Mouse (Mus musculus) spleen, postnatal 4 days (tissue): ENCODE results near the gene Pan2.
"Not testable (repeated sequence)": the region's sequence is repeated elsewhere in the genome, so short reads cannot be mapped to it uniquely, and the experiment has no call there.

Experiments
- DNase-seq, 2 experiments: peaks; one replicate each; pipeline ENCODE4 v3.0.0; 2022; ENCODE audit warnings: low spot score in 2 of 2

Gene Pan2

DNA sequence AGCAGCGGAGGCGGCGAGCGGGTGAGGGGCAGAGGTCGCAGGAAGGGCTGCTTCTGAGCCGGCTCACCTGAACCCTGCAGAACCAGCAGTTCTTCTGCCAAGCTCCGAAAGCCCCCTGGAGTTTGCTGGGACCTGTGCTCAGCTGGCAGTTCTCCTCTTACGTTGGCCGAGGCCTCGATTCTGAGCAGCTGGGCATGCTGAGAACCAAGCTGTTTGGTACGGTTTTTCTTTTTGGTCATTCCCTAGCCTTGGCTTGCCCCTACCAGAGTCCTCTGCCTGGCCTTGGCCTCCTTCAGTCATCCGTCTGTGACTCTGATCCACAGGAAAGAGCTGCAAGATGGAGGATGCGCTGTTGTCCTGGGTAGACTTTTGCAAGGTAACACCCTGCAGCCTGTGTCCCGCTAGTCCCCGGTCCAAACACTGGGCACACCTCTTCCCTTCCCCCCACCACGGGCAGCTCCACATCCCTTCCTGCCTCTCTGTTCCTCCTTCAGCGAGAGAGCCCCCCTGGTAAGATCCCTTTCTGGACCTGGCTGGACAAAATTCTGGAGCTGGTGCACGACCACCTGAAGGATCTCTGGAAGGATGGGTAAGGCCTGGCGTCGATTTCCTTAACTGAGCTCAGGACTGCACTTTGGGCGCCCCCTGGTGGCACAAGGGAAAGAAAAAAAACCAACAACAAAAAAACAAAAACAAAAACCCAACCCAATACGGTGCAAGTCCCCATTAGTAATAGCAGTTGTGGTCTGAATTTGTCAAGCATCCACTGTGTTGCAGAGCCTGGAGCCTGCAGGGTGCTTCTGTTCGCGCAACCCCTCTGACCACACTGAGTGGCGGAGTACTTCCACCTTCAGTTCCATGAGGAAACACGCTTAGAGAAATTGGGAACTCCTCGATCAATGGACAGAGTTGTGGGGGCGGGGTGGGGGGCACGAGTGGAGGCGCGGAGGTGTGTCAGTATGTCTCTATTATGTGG, 19.2 kb upstream of the Pan2 start:
- peak; percentile 64 to 87 for DNase-seq

DNA sequence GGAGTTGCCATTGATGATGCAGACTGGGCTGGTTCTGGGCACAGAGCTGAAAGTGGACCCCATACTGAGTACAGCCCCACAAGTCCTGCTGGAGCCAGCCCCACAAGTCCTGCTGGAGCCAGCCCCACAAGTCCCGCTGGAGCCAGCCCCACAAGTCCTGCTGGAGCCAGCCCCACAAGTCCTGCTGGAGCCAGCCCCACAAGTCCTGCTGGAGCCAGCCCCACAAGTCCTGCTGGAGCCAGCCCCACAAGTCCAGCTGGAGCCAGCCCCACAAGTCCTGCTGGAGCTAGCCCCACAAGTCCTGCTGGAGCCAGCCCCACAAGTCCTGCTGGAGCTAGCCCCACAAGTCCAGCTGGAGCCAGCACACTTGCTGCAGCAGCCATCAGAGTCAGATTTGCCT, 12.5 kb upstream of the Pan2 start:
- DNase-seq = not testable (repeated sequence)

DNA sequence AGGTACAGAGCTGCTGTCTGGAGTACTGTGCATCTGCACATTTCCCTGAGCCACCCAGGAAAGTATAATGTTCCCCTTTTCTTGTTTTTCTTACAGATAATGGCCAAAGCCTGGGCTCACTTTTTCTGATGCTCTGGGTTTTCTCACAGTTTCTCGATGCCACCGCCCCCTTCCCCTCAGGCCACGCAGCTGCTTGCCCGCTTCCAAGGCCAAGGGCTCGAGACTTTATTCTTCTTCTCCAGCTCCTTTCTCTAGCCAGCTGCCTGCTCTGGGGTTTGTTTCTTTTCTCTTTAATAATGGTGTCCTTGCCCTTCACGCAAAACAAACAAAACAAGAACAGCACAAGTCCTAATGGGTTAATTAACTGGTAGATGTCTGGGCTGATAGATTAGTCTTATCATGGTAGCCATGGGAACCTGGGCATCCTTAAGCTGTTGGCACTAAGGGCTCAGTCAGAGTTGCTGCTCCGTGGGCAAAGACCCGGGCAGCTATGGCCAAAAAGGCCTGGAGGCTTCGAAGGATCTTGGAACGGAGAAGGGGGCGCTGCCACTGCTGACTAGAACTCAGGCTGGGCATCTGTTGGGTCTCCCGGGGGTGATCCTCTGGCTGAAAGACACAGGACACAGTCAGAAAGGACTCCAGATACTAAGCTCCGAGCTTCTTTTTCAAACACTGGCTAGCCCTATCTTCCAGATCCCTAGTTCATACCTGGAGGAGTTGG, 6.6 kb upstream of the Pan2 start:
- no peak for DNase-seq

DNA sequence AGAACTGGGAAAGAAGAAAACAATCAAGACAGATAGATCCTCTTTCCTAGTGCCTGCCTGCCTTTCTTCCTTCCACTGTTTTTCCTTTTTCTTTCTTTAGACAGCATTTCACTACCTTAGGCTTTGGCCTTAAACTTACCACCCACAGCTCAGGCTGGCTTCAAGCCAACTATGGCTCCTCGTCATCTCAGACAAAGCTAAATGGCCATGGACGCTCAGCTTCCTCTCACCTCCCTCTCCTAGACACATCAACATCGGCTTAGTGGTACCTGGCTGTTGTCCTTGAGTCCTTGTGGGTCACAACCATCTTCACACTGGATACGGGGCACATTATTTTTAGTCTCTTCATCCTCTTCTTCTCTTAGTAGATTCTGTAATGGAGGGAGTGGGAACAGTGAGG, 5.9 kb upstream of the Pan2 start:
- no peak for DNase-seq

DNA sequence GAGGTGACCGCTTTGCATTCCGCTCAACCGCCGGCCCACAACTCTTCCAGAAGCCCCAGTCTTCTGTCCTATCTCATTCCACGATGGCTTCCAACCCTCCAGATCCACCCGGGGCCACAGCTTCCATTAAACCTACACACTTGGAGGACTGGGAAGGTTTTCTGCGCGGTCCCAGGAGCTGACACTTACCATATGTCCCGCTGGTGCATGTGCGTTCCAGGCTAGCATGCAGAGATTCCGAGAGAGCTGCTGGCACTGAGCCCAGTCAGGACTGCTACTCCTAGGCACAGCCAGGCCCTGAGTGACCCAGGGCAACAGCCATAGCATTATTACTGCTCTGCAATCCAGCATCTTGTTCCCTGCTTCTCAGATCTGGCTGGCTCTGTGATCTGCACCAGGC, 5.5 kb upstream of the Pan2 start:
- DNase-seq = no peak

DNA sequence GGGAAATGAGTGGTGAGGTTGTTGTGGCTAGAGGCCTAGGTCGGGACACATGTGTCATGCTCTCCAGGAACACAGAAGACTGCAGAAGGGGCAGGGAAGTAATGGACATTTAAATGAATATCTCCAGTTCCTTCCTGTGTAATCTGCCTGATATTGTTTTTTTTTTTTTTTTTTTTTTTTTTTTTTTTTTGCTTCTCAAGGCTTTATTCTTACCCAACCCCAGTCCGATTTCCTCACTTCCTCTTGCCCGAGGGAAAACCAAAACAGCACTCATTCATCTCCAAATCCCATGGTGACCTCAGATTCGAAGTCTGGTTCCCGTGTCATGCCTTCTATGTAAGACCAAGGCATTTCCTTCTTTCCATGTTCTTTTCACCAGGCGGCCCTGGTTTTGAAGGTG, 4.9 kb upstream of the Pan2 start:
- no peak for DNase-seq

DNA sequence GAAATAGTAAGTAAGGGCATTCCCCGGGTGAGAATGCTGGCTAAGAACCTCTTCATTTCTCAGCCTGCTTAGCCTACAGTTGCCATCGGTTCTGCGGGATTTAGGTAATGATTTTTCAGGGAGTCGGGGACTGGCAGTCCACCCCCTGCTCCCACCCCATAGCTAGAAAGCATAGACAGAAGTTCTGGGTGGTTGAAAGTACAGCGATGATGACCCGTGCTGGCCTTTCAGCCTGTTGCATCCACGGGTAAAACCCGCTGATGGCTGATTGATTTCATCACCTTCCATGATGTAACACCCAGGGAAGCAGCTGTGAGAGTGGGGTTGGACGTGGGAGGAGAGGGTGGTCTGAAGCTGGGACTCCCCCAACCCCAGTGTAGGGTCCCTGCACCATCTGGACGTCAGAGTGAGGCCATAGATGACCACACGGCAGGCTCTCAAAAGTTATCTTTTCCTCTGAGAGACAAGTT, 4.4 kb upstream of the Pan2 start, which contains the start of gene Il23a:
Il23a (minus strand) TSS at position 51 of the 470 bp plus-strand sequence.
- DNase-seq = no peak

DNA sequence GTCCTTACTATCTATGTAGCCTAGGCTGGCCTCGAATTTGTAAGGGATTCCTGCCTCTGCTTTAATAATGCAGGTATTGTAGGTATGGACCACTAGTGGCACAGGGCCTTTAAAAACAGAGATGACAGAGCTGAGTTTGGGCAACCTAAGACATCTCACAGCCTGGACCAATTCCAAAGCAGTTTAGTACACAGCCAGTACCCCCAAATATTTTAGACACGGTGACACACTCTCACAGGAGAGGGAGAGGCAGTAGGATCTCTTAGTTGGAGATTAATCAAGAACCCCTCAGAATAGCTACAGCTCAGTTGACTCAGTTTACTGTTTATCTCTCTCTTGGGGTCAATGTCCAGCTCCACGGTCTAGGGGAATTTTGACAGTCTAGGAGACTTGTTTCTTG, 778 bp upstream of the Pan2 start:
- DNase-seq = no peak

DNA sequence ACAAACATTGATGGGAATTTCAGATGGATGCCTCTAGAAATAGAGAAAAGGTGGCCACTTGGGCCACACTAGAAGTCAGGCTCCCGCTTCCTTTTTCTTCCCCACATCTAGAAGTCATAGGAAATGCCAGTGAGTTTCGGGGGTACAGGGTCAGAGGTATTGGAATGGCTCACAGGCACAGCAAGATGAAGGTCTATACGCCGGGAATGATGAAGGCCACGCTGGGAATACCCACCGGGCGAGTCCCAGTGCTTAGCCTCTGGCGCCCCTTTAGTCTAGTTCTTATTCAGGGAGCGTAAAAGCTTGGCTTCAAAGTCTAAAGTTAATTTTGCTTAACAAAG, 380 bp upstream of the Pan2 start:
- no peak for DNase-seq

DNA sequence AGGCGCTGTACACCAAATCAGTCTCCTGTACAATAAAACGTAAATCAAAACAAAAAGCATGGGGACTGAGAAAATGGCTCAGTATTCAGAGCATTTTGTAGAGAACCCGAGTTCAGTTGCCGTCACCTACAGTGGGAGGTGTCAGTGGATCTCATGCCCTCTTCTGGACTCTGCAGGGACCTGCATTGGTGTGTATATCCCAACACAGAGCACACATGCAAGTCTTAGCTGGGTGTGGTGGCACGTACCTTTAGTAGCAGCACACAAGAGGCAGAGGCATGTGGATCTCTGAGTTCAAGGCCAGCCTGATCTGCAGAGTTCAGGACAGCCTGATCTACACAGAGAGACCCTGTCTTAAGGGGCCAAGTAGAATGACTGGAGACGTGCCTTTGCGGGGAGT, 6.5 kb downstream of the Pan2 start:
- no peak for DNase-seq

DNA sequence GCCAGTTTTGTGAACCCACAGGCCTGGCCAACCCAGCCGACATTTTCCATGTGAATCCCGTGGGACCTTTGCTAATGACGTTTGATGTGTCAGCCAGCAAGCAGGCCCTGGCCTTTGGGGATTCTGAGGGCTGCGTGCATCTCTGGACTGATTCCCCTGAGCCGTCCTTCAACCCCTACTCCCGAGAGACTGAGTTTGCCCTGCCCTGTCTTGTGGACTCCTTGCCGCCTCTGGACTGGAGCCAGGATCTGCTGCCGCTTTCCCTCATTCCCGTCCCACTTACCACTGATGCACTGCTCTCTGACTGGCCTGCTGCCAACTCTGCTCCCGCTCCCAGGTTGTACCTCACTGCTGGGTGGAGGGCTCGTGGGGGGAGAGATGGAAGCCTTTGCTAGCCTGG, 7.0 kb downstream of the Pan2 start:
- no peak for DNase-seq

DNA sequence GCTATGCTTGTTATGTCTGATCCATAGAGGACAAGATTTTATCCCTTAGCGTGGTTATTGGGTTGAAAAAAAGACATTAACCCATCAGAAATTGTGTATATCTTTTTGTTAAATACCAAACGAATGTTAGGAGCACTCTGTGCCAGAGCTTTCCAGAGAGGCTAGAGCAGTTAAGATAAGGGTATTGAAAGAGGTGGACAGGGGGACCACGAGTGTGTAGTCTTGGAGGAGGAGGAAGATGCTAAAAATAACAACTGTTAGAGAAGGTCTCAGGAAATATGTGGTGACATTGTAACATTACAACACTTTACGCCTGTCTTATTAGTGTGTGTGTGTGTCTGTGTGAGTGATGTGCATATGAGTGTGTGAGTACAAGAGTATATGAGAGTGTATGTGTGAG, 7.8 kb downstream of the Pan2 start:
- no peak for DNase-seq

DNA sequence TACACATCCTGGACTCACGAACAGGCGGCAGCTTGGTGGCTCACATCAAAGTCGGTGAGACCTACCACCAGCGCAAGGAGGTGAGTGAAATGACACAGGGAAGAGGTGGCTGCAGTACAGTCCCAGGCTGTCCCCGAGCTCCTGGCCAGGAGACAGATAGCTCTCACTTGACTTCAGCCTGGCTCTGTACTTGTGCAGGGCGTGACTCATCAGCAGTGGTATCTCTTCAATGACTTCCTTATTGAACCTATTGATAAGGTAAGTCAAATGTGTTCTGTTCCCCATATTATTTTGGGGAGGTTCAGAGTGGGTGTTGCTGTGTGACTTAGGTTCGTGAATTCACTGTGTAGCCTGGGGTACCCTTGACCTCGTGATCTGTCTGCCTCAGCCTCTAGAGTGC, 12.4 kb downstream of the Pan2 start:
- no peak for DNase-seq

DNA sequence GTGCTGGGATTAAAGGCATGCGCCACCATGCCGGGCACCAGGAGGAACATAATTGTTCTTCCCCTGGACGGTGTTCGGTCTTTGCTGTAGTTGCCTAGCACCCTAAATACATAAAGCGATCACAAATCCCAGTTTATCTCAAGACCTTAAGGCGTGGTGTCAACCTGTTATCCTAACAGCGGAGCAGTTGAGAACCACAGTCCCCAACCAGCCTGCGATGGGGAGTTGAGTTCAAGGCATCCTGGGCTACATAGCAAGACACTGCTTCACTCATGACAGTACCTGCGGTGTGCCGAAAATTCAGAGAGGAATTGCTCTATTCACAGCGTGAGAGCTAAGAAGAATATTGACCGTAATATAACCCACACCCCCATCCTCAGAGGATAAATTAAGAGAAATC, 18.5 kb downstream of the Pan2 start:
- DNase-seq = no peak

DNA sequence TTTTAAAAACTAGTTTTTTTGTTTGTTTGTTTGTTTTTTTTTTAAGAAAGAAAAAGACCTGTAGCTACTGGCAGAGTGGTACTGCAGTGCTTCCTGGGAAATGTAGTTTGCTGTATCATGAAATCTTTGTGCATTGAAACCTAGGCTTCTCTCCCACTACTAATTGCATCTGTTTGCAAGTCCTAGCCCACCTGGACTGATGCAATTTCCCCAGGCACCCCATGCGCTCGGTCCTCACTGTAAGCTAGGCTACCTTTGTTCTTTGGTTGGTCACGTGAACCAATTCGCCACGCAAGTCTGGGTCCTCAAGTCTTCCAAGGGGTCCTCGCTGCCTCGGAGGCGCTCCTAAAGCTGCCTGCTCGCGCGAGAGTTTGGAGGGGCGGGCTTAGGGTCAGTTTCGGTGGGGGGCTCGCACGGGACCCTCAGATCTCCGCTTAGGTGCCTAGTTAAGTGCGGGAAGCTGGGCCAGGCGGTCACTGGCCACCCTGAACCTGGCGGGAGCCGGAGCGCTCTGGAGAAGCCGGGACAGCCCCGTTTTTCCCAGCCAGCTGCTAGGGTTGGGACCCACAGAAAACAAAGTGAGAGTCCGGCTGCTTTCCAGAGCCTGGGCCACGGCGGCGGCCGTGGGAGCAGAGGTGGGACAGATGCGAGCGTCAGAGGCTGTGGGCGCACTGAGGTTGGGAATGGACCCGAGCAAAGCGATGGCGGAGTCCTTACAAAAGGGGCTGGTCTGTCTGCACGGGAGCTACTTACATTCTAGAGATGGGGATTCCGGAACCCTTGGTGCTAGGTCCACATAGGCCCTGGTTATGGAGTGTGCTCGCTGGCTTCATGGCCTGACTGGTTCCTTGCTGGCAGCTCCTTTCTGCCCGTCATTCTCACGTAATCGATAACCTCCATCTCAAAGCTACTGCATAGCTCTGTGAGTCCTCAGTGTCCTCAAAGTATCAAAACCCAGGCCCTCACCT, 19.3 kb downstream of the Pan2 start, which contains the start of gene Cnpy2:
Cnpy2 (plus strand) TSS at position 319 of the 968 bp plus-strand sequence.
- DNase-seq = peak; percentile 72 to 88

DNA sequence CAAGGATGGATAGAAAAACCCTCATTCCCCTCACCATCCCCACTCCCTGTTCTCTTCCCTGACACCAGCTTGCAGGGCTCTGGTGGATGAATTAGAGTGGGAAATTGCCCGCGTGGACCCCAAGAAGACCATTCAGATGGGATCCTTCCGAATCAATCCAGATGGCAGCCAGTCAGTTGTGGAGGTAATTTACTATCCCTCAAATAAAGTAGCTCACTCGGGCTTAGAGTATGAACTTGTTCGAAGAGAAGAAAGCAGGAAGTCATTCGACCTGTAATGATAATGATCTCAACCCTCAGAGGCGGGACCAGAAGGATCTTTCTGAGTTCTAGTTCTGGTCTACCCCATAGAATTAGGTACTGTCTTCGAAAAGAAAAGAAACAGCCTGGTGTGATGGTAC, 20.4 kb downstream of the Pan2 start:
- DNase-seq = no peak

DNA sequence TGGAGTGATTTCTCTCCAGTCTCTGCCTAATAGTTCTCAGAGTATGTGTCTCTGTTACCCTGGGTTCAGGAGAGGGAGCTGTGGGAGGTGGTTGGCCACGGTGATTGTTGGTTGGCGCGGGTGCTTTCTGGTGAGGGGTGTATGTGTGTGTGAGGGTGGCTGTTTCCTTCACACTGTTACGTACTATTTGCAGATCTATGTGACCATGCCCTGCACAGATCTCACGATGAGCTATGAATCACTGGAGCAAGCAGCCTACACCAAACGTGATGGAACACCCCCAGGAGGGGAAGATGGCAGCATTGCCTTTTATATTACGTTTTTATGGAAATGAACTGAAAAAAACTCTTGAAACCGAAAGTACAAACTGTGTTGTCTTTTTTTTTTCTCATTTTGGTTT, 23.7 kb downstream of the Pan2 start:
- no peak for DNase-seq

DNA sequence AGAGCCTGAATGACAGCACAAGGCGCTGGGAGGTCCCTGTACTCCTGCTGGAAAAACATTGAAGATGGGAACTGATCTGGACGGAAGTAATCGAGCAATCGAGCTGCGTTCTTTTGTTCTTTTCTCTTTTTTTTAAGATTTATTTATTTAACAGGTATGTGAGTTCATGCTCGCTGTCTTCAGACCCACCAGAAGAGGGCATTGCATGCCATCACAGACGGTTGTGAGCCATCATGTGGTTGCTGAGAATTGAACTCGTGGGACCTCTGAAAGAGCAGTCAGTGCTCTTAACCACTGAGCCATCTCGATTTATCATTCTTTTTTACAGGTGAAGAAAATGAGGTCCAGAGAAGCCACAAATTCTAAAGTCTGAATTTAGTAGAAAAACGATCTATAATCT, 24.5 kb downstream of the Pan2 start:
- DNase-seq = no peak

DNA sequence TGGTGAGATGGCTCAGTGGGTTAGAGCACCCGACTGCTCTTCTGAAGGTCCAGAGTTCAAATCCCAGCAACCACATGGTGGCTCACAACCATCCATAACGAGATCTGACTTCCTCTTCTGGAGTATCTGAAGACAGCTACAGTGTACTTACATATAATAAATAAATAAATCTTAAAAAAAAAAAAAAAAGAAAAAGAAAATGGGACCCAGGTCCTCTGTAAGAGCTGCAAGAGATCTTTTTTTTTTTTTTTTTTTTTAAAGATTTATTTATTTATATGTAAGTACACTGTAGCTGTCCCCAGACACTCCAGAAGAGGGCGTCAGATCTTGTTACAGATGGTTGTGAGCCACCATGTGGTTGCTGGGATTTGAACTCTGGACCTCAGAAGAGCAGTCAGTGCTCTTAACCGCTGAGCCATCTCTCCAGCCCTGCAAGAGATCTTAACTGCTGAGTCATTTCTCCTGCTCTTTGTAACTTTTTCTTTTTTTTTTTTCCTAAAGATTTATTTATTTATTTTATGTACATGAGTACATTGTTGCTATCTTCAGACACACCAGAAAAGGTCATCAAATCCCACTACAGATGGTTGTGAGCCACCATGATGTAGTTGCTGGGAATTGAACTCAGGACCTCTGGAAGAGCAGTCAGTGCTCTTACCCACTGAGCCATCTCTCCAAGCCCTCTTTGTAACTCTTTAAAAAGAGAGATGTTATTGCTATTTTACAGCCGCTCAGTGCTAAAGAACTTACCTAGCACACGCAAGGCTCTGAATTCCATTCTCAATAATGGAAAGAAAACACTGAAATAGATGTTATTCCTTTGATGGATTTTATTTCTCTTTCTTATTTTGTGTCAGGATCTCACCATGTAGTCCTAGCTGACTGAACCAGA, 29.5 kb downstream of the Pan2 start:
- not testable (repeated sequence) for DNase-seq

DNA sequence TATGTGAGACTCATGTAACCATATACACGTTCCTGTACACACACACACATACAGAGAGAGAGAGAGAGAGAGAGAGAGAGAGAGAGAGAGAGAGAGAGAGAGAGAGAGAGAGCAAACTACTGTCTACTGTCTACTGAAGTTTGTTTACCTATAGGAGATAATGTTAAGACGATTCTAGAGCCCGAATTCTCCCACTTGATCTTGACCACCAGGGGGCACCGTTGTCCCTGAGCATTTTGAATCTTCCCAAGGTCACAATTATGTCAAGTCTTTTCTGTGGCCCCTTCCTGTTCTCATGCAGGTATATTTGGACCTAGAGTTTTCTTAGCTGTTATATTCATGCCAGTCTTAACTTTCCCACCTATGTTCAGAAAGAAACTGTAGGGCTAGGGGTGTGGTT, 32.4 kb downstream of the Pan2 start:
- peak; percentile 88 to 95 for DNase-seq

DNA sequence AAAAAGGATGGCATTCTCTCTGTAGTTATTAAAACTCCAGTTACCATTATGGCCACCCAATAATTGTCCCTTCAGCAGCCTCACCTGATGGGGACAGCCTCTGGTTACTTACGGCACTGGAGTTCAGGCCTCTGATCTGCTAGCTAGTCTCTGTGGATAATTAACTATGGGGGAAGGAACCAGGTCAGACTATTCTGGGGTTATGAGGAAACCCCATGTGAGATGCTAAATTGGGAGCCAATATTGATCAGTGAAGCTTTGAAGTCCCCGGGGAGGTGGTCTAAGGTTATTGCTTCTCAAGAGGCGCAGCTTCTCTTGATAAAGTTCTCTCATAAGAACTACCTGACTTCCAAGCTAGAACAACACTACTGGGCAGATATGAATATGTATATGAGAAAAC, 33.1 kb downstream of the Pan2 start:
- no peak for DNase-seq
